Mouse (Mus musculus): ENCODE measurements around the gene Zfp981.
"Not testable (repeated sequence)": the region's sequence is repeated elsewhere in the genome, so short reads cannot be mapped to it uniquely, and the experiment has no call there.

DNA sequence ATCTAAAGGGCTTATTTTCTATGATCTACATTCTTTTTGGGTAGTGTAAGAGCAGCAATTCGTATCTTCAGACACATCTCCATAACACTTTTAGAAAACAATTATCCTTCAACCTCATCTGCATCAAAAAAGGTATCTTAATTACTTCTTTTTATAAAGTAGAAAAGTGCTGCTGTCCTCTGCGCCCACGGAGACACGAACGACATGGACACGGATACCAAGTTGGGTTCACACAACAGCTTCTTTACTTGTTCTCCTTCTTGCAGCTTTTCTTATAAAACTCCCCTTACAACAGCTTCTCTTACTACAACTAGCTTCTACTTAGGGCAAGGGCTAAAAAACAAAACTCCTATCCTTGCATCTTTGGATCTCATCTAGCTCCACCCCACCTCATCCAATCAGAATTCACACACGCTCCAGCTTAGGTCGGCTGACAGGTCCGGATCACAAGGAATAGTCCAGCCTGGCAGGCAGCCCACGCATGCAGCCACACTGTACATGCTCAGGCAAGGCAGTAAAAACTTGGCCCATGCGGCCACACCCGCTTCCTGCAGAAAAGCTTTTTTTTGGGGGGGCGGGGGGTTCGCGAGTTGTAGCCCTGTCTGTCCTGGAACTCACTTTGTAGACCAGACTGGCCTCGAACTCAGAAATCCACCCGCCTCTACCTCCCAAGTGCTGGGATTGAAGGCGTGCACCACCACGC, 38.0 kb upstream of the Zfp981 start:
- TF ChIP-seq MAFK (IDR thresholded peaks at IDR 0.05; ENCODE audit: insufficient read depth, low read depth, low read length); ZNF384 (IDR thresholded peaks at IDR 0.05; ENCODE audit: low read depth, low read length); ZC3H11A (IDR thresholded peaks at IDR 0.05; ENCODE audit: borderline replicate concordance, low read depth, low read length); CHD2 (IDR thresholded peaks at IDR 0.05; ENCODE audit: low read depth, low read length); HCFC1 (IDR thresholded peaks at IDR 0.05; ENCODE audit: borderline replicate concordance, insufficient read depth, low read length): not testable (repeated sequence)
